In genomic region chr5:104058021-104058420, GRCm38 (mm10) we compare ENCODE assay signal across 10 mouse cellular contexts. TPM values are rescaled to one million over a fixed set of nuclear protein-coding genes. Genes with fewer than 3 reads are reported as not detected.
DNase-seq lines count a peak whose midpoint lies in the region; ATAC-seq and TF ChIP-seq lines count a peak whose summit lies in the region.
"Had no signal": no experiment of that assay in that cellular context is flagged by ENCODE, and none has a peak within 500 bp of the region (broad histone marks: within the 10 kb centered on the region; RNA-seq: fewer than 3 reads in every experiment).

No protein-coding gene starts in this region.

- peak; percentile 73 for TF ChIP-seq CTCF in kidney, postnatal 0 days (IDR thresholded peaks at IDR 0.05; ENCODE audit: low read depth)

- no peaks in the 10 kb centered on the region for H3K27me3 ChIP-seq in kidney, postnatal 0 days (ENCODE audit: insufficient read depth, low read length)
- H3K27me3 ChIP-seq: limb, embryonic 13.5 days; stomach, embryonic 15.5 days had no signal

- no peaks in the 10 kb centered on the region for H3K4me1 ChIP-seq in kidney, postnatal 0 days (replicated peaks; ENCODE audit: insufficient read depth, low read length)
- H3K4me1 ChIP-seq: limb, embryonic 13.5 days; stomach, embryonic 15.5 days had no signal

- ATAC-seq in kidney, postnatal 0 days (replicated peaks; ENCODE audit: low FRiP score, low read depth), result no peak
- peak; percentile 62 for ATAC-seq in CD4-positive, CD25-positive, alpha-beta regulatory T cell, adult 4 months

- DNase-seq in kidney, postnatal 0 days (ENCODE audit: low spot score), result peak; percentile 45
- DNase-seq in kidney, adult 11 months, result no peak
- peak; percentile 60 for DNase-seq in T-cell, adult 2 months (ENCODE audit: low spot score)
- peak; percentile 43 to 53 for DNase-seq in gastrocnemius, postnatal 36 days
- peak; percentile 47 for DNase-seq in lung, postnatal 25 days (ENCODE audit: low spot score)
- DNase-seq in thymus, postnatal 0 days (ENCODE audit: low spot score), result peak; percentile 58
- no peak for DNase-seq in Muller cell, postnatal 12 days (ENCODE audit: inconsistent ontology term)

- intact Hi-C loops in gastrocnemius, postnatal 36 days (cut with DNase I), result loop anchor here (5.0 kb wide), 1 partner anchor 56 kb away; no protein-coding TSS in a partner anchor

- 68% methylated on average over 15 of the region's 15 CpGs for WGBS in kidney, postnatal 0 days

- H3K27ac ChIP-seq in kidney, postnatal 0 days, result no peak overlapping the region
- H3K27ac ChIP-seq: limb, embryonic 13.5 days; stomach, embryonic 15.5 days had no signal

- no peak overlapping the region for H3K9ac ChIP-seq in kidney, postnatal 0 days (ENCODE audit: low read depth, low read length)
- H3K9ac ChIP-seq: limb, embryonic 13.5 days had no signal

- H3K36me3 ChIP-seq in kidney, postnatal 0 days (ENCODE audit: insufficient read depth, low read length), result peaks cover 18% of the 10 kb centered on the region

- H3K9me3 ChIP-seq in kidney, postnatal 0 days (replicated peaks; ENCODE audit: low read length), result no peaks in the 10 kb centered on the region
- H3K9me3 ChIP-seq: limb, embryonic 13.5 days; stomach, embryonic 15.5 days had no signal

- H3K4me3 ChIP-seq in kidney, postnatal 0 days (replicated peaks; ENCODE audit: low read depth, low read length), result no peak overlapping the region
- H3K4me3 ChIP-seq: limb, embryonic 13.5 days; stomach, embryonic 15.5 days had no signal

- H3K4me2 ChIP-seq in kidney, postnatal 0 days (ENCODE audit: low read length), result no peak overlapping the region
- H3K4me2 ChIP-seq: limb, embryonic 13.5 days; stomach, embryonic 15.5 days had no signal

RNA-seq across cellular contexts. Expression of gene Nudt9, which starts 11.9 kb away (rescaled TPM):
- polyA plus RNA-seq in kidney, postnatal 0 days (2015; fragmentation: Nextera tagmentation; extraction: Ambion mirVana), result 63.1 and 65.1 TPM in 2 replicates
- polyA plus RNA-seq in CD4-positive, CD25-positive, alpha-beta regulatory T cell, adult 4 months (2017; shearing (Covaris generic)), result 10 to 100 TPM; 13.5 to 22.6 TPM
- 10 to 100 TPM; 58.1 to 59.3 TPM for total RNA-seq in gastrocnemius, postnatal 36 days (2021)
- polyA plus RNA-seq in thymus, postnatal 0 days (2015; fragmentation: Nextera tagmentation; extraction: Ambion mirVana), result 53.9 and 56.6 TPM in 2 replicates

RNA-seq across cellular contexts. Expression of gene Gm17660, which starts 19.4 kb away (rescaled TPM):
- not detected in 2 replicates for polyA plus RNA-seq in kidney, postnatal 0 days (2015; fragmentation: Nextera tagmentation; extraction: Ambion mirVana)
- not detected for polyA plus RNA-seq in CD4-positive, CD25-positive, alpha-beta regulatory T cell, adult 4 months (2017; shearing (Covaris generic))
- total RNA-seq in gastrocnemius, postnatal 36 days (2021), result under 1 TPM in 1 of 2 experiments, not detected in 1; 0.56 TPM
- not detected in 2 replicates for polyA plus RNA-seq in thymus, postnatal 0 days (2015; fragmentation: Nextera tagmentation; extraction: Ambion mirVana)
- polyA plus RNA-seq: limb, embryonic 13.5 days; stomach, embryonic 15.5 days had no signal

RNA-seq across cellular contexts. Expression of gene Hsd17b11, which starts 36.3 kb away (rescaled TPM):
- 12.3 and 12.4 TPM in 2 replicates for polyA plus RNA-seq in kidney, postnatal 0 days (2015; fragmentation: Nextera tagmentation; extraction: Ambion mirVana)
- 1 to 10 TPM; 4.3 to 5.2 TPM for polyA plus RNA-seq in CD4-positive, CD25-positive, alpha-beta regulatory T cell, adult 4 months (2017; shearing (Covaris generic))
- total RNA-seq in gastrocnemius, postnatal 36 days (2021), result 1 to 10 TPM; 6.7 to 8.3 TPM
- polyA plus RNA-seq in thymus, postnatal 0 days (2015; fragmentation: Nextera tagmentation; extraction: Ambion mirVana), result 3.9 and 5.7 TPM in 2 replicates

RNA-seq across cellular contexts. Expression of gene Sparcl1, which starts 55.5 kb away (rescaled TPM):
- 67.2 and 77.5 TPM in 2 replicates for polyA plus RNA-seq in kidney, postnatal 0 days (2015; fragmentation: Nextera tagmentation; extraction: Ambion mirVana)
- polyA plus RNA-seq in CD4-positive, CD25-positive, alpha-beta regulatory T cell, adult 4 months (2017; shearing (Covaris generic)), result not detected
- 100 to 1,000 TPM; 125 to 142 TPM for total RNA-seq in gastrocnemius, postnatal 36 days (2021)
- 34.1 and 35.4 TPM in 2 replicates for polyA plus RNA-seq in thymus, postnatal 0 days (2015; fragmentation: Nextera tagmentation; extraction: Ambion mirVana)

Comparison
In these comparisons a context has a peak if more than half of its experiments do, and no peak if none do; other contexts are left out.
1. DNase-seq: peak in kidney, postnatal 0 days (single experiment), T-cell, adult 2 months (single experiment), gastrocnemius, postnatal 36 days (2 of 2), lung, postnatal 25 days (single experiment) and thymus, postnatal 0 days (single experiment); none in kidney, adult 11 months (single experiment) and Muller cell, postnatal 12 days (single experiment).